Mouse (Mus musculus) stomach, postnatal 0 days (tissue): ENCODE results near the gene Ptpn20. TPM values are rescaled to one million over a fixed set of nuclear protein-coding genes. Genes with fewer than 3 reads are reported as not detected.
A peak's percentile ranks its signal among the peaks of the same experiment; 100 is the strongest.

Source experiments
- ATAC-seq: fragments of 200-750 bp; cut with Nextera tagmentation; 2 replicates; pipeline ENCODE4 v1.8.0; 2017; ENCODE audit not compliant: low FRiP score, low TSS enrichment
- DNase-seq: peaks from one replicate; pipeline ENCODE4 v3.0.0-alpha.2; 2016; ENCODE audit warnings: low spot score
- H3K27ac ChIP-seq: fragments of 300-500 bp; sonication (generic); replicated peaks from 2 replicates; pipeline ENCODE4 v1.5.1; 2014; ENCODE audit warnings: mild to moderate bottlenecking, control low read depth
- H3K27me3 ChIP-seq: fragments of 300-500 bp; sonication (generic); 2 replicates; pipeline ENCODE4 v1.6.1; 2014; ENCODE audit warnings: low read length; ENCODE audit not compliant: control insufficient read depth, insufficient read depth
- H3K36me3 ChIP-seq: fragments of 300-500 bp; sonication (generic); 2 replicates; pipeline ENCODE4 v1.6.1; 2014; ENCODE audit warnings: low read length, mixed read lengths; ENCODE audit not compliant: control insufficient read depth, insufficient read depth
- H3K4me1 ChIP-seq: fragments of 300-500 bp; sonication (generic); replicated peaks from 2 replicates; pipeline ENCODE4 v1.6.1; 2014; ENCODE audit warnings: antibody characterized with exemption; ENCODE audit not compliant: control insufficient read depth, insufficient read depth
- H3K4me2 ChIP-seq: fragments of 300-500 bp; sonication (generic); replicated peaks from 2 replicates; pipeline ENCODE4 v1.6.1; 2014; ENCODE audit warnings: low read depth, mild to moderate bottlenecking, control low read depth, moderate library complexity
- H3K4me3 ChIP-seq: fragments of 300-500 bp; sonication (generic); 2 replicates; pipeline ENCODE4 v1.5.1; 2014; ENCODE audit warnings: low read depth, low read length, control low read depth
- H3K9ac ChIP-seq: fragments of 300-500 bp; sonication (generic); 2 replicates; pipeline ENCODE4 v1.6.1; 2014; ENCODE audit warnings: mild to moderate bottlenecking, low read length, control low read depth, mixed read lengths
- H3K9me3 ChIP-seq: fragments of 300-500 bp; sonication (generic); 2 replicates; pipeline ENCODE4 v1.6.1; 2016; ENCODE audit warnings: low read length; ENCODE audit not compliant: control insufficient read depth
- CTCF ChIP-seq: IDR thresholded peaks from 2 replicates; pipeline ENCODE4 v1.5.1; 2016; ENCODE audit warnings: antibody characterized with exemption, low read depth, mild to moderate bottlenecking, moderate library complexity
- EP300 ChIP-seq: optimal IDR thresholded peaks from 2 replicates; pipeline ENCODE3; 2016; ENCODE audit warnings: antibody characterized with exemption
- WGBS: fragments of 180-500 bp; shearing (Covaris S2); extraction: QIAGEN DNeasy Blood & Tissue Kit; methylation state at CpG from one replicate; pipeline ENCODE4 v1.1.7; 2014; 5-methylcytosine and 5-hydroxymethylcytosine counted together
- polyA plus RNA-seq: library from polyadenylated mRNA; unstranded; fragments of >200 nt; fragmentation: Nextera tagmentation; extraction: Ambion mirVana; gene quantifications from 2 replicates; pipeline ENCODE4 v1.2.1, GENCODE M21; 2015

Ptpn20 gene
- polyA plus RNA-seq, 1 experiment from 2014 or later, result 0.07 TPM

DNA sequence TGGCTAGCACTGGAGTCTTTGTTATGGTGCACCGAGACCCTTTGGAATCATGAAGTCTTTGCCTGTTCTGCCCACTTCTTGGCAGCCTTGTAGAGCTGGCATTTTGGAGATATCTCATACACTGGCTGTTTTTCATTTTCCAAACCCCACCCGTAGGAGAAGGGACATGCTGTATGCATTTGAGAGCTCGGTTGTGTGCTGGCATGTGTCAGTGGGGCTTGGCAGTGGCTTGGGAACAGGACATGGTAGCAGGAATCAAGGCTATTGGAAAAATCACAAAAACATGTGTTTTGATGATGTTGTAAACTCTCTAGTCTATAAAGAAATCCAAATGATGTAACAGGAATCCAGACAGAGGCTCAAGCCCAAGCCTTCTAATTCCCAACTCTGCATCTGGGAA, 89.7 kb downstream of the Ptpn20 start:
- Histone ChIP-seq H3K9ac (no peak overlapping the region), H3K4me3 (no peak overlapping the region), H3K4me1 (no peaks in the 10 kb centered on the region), H3K9me3 (no peaks in the 10 kb centered on the region), H3K27me3 (no peaks in the 10 kb centered on the region), H3K4me2 (no peak overlapping the region), H3K27ac (no peak overlapping the region), H3K36me3 (no peaks in the 10 kb centered on the region)
- DNase-seq (no peak), ATAC-seq (no peak)
- 83% methylated on average over 3 of the region's 3 CpGs for WGBS
- TF ChIP-seq CTCF, result no peak
- TF ChIP-seq EP300, result no peak

DNA sequence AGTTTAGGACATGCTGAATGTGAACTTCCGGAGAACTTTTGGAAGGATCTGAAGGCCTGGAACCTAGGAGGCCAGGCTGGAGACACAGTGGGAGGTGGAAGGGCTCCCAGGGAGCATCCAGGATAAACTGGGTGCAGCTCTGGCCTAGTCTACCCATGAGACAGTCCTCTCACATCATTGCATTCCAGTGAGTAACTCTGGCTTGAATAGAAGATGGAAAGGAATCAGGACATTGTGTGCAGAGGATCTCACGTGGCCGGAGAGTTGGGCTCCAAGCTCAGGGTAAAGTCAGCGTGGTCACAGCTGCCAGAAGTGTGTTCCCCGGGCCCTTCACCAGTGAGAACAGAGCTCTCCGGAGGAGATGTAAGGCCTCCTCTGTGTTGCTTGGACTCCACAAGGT, 91.6 kb downstream of the Ptpn20 start:
- H3K9me3 ChIP-seq, result no peaks in the 10 kb centered on the region
- TF ChIP-seq CTCF (no peak), EP300 (no peak)
- no peak for ATAC-seq

DNA sequence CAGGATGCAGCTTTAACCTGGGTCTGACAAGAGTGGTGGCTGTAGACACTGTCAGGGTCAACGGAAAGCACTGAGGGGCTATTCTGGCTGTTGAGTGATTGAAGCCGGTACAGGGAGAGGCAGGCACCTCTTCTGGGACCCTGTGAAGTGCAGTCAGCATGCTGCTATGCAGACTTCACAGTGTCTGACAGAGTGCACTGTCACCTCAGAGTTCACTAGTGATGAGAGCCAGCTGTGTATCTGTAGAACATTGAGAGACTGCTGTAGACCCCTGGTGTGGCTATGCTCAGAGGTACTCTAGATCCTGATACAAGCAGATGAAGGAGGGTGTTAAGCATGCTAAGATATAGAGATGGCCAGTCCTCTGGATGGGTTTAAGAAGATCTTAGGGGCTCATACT, 93.8 kb downstream of the Ptpn20 start:
- H3K36me3 ChIP-seq, result no peaks in the 10 kb centered on the region
- no peak overlapping the region for H3K9ac ChIP-seq
- H3K27ac ChIP-seq, result no peak overlapping the region
- H3K4me3 ChIP-seq, result no peak overlapping the region
- WGBS, result 65% methylated on average over 2 of the region's 2 CpGs
- H3K4me1 ChIP-seq, result no peaks in the 10 kb centered on the region
- H3K27me3 ChIP-seq, result no peaks in the 10 kb centered on the region
- no peaks in the 10 kb centered on the region for H3K9me3 ChIP-seq
- H3K4me2 ChIP-seq, result no peak overlapping the region
- TF ChIP-seq CTCF, result no peak
- no peak for TF ChIP-seq EP300
- 0 out of 2 replicates have a peak, but pooled peaks have one; percentile 6 for ATAC-seq
- DNase-seq, result no peak

More for the DNA sequence above, 91.6 kb downstream of the Ptpn20 start:
- H3K4me2 ChIP-seq, result no peak overlapping the region
- H3K27ac ChIP-seq, result no peak overlapping the region
- no peak overlapping the region for H3K4me3 ChIP-seq
- no peak for DNase-seq
- no peak overlapping the region for H3K9ac ChIP-seq
- no peaks in the 10 kb centered on the region for H3K4me1 ChIP-seq
- WGBS, result 85% methylated on average over 6 of the region's 6 CpGs
- no peaks in the 10 kb centered on the region for H3K36me3 ChIP-seq
- H3K27me3 ChIP-seq, result no peaks in the 10 kb centered on the region

DNA sequence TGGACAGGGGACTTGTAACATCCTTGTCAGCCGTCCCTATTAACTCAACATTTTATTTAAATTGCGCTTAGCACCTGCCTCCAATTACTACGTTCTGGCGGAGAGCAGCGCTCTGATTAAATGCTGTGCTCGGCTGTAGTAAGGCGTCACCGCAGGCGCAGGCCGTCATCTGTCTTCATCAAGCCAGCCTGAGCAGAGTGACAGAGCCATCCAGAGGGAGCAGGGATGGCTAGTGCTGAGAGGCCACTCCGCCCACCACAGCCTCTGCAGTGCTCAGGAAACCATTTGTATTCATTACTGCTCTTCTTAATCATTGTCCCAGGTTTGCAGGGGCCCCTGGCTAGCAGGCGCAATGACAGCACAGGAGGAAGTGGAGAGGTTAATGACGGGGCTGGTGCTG, 94.7 kb downstream of the Ptpn20 start:
- 42% methylated on average over 13 of the region's 13 CpGs for WGBS
- no peaks in the 10 kb centered on the region for H3K4me1 ChIP-seq
- ATAC-seq (no peak; the same call in 1 of the 2 replicates), DNase-seq (no peak)
- H3K27me3 ChIP-seq, result no peaks in the 10 kb centered on the region
- H3K4me2 ChIP-seq, result no peak overlapping the region
- no peak overlapping the region for H3K27ac ChIP-seq
- H3K36me3 ChIP-seq, result no peaks in the 10 kb centered on the region
- H3K9ac ChIP-seq, result no peak overlapping the region
- no peaks in the 10 kb centered on the region for H3K9me3 ChIP-seq
- H3K4me3 ChIP-seq, result no peak overlapping the region
- no peak for TF ChIP-seq CTCF
- TF ChIP-seq EP300, result no peak

DNA sequence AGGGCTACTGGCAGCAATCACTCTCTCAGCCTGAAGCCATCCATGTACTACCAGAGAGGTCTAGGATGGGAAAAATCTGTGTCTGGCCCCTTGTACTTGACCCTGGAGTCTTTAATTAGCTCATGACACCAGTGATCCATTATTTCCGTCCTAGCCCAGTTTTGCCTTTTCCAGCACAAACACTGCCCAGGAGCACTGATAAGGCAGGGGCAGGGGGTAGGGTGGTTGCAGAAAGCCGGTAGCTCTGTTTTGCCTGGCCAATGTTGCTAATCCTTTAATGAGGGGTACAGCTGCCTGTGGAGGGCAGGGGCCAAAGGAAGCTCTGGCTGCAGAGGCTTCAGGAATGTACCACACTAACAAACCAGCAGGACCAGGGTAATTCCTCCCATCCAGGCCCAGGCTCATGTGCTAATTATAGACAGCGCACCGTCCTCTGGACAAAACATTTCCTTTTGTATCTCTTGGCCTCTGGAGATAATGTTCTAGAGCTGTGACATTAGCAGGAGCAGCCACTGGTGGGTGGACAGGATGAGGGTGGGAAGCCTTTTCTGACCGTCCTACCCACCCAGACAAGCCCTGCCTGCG, 98.5 kb downstream of the Ptpn20 start:
- 39% methylated on average over 6 of the region's 6 CpGs for WGBS
- Histone ChIP-seq H3K9ac (no peak overlapping the region), H3K4me1 (no peaks in the 10 kb centered on the region), H3K9me3 (no peaks in the 10 kb centered on the region), H3K27me3 (no peaks in the 10 kb centered on the region), H3K36me3 (no peaks in the 10 kb centered on the region), H3K4me2 (no peak overlapping the region), H3K4me3 (no peak overlapping the region), H3K27ac (no peak overlapping the region)
- TF ChIP-seq EP300 (no peak), CTCF (no peak)
- DNase-seq (no peak), ATAC-seq (no peak)

DNA sequence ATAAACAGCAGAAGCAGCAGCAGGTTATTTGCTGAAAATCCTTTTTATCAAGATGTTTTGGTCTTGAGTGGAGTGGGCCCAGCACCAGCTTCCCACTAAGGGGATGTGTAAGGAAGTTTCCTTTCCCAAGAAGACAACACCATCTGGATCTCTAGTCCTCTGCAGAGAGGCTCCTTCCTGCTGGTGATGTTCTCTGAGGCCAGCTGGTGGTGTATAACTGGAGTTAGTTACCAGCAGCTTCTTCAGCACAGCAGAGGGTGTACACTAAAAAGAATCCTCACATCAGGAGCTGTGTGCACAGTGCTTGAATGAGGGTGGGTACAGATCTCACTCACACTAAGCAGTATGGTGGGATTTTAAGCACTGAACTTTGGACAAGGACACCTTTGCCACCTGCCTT, 100.0 kb downstream of the Ptpn20 start:
- ATAC-seq (no peak), DNase-seq (no peak)
- Histone ChIP-seq H3K27me3 (no peaks in the 10 kb centered on the region), H3K9me3 (no peaks in the 10 kb centered on the region), H3K9ac (no peak overlapping the region), H3K27ac (no peak overlapping the region), H3K4me1 (no peaks in the 10 kb centered on the region), H3K36me3 (no peaks in the 10 kb centered on the region), H3K4me2 (no peak overlapping the region), H3K4me3 (no peak overlapping the region)
- no peak for TF ChIP-seq CTCF
- TF ChIP-seq EP300, result no peak

Other genes with a start within 250 kb of the Ptpn20 start
- gene Mapk8, start 142.0 kb upstream of the Ptpn20 start, polyA plus RNA-seq, result 6.9 and 7.7 TPM in 2 replicates
- gene Frmpd2, start 117.5 kb upstream of the Ptpn20 start, polyA plus RNA-seq, result 0.04 TPM in 1 of 2 replicates, not detected in the other